Mouse (Mus musculus): ENCODE results near the gene D17H6S53E.
A peak's percentile ranks its signal among the peaks of the same experiment; 100 is the strongest.

D17H6S53E gene

GRCm38 (mm10) chr17:35132174-35132560 lies 6.0 kb downstream of the D17H6S53E start:
- no peak for DNase-seq (ENCODE audit: low read depth, low spot score)

DNA sequence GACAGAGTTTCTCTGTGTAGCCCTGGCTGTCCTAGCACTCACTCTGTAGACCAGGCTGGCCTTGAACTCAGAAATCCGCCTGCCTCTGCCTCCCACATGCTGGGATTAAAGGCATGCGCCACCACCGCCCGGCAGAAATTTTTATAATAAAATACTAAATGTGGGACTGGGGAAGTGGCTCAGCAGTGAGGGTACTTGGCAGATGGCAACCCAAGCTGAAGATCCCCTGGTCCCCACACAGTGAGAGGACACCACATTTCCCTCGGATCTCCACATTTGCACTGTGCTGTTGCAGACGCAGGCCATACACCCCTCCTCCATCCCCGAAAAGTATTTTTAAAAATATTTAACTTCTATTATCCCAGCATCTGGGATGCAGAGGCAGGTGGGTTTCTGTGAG lies 7.3 kb downstream of the D17H6S53E start:
- no peak for DNase-seq (ENCODE audit: low read depth, low spot score)

DNA sequence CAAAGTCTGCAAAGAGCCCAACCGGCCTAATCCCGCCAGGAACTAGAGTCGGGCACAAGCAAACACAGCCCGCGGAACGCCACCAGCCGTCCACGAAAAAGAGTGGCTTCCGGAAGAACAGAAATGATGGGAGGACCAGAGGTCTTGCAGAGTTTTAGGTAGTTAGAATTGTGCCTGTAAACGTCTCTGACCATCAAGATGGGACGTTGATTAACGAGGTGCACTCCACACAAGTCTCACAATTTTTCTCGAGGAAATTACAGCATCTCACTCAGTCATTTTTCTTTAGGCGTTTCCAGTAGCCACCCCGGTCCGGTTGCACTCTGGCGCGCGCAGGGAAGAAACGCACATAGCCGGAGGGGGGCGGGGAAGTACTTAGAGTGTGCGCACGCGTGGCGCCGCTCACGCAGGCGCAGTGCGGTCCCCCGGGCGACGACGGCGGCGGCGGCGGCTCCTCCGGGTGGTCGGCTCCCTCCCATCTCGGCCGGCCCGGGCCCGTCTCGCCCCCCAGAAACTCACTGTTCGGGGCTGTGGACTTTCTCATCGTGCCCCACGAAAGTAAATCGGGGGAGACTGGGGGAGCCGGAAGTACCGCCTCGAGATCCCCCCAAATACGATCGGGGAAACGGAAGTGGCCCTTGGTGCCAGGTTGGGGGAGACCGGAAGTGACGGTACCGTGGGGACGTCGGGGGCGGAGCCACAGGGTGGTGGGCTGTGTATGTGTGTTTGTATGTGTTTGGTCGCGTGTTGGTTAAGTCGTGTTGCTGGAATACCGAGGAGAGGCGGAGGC lies 8.8 kb downstream of the D17H6S53E start, which contains the start of gene Bag6:
TSS of gene Bag6 (plus strand) at position 378 of the 790 bp plus-strand sequence.
- DNase-seq (ENCODE audit: low read depth, low spot score) = peak; percentile 98

DNA sequence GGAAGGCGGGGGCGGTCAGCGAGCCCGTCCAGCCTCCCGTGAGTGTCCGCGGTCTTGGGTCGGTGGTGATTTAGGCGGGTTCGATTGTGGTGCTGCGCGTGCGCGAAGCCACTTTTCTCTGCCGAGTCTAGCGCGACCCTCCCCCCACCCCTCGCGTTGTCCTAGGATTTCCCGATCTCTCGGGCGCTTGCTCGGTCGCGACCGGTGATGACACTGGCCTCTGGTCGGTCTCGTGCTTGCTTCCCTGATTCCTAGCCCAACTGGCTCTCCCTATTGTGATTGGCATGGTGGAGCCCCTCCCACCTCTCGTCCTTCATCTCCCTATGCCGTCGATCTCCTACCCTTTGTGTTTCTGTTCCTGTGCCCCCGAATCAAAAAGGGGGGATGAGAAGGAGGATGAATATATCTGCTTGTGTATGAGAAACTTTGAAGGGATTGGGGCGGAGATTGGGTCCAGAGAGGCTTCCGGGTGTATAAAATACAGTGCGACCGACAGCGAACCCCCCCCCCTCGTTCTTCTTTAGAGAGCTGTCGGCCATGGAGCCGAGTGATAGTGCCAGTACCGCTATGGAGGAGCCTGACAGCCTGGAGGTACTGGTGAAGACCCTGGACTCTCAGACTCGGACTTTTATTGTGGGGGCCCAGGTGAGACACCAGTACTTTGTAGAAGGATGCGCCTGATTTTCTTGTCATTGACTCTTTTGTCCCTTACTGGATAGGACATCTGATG lies 9.6 kb downstream of the D17H6S53E start:
- DNase-seq (ENCODE audit: low read depth, low spot score) = no peak

GRCm38 (mm10) chr17:35139269-35139668 lies 13.1 kb downstream of the D17H6S53E start:
- no peak for DNase-seq (ENCODE audit: low read depth, low spot score)

- no peak for DNase-seq (ENCODE audit: low read depth, low spot score)
Observed at GRCm38 (mm10) chr17:35140490-35140996, 14.4 kb downstream of the D17H6S53E start.

DNA sequence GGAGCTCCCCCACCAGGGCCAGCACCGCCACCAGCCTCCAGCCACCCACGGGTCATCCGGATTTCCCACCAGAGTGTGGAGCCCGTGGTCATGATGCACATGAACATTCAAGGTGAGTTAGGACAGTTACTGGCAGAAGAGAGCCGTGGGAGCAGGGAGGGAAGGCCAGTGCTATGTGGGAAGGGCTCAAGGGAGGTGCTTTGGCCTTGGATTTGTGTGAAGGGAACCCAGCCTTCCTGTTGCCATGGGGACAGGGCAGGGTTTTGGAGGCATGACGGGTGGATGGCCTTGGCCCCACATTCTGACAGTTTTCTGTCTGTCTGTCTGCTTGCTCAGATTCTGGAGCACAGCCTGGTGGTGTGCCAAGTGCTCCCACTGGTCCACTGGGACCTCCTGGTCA lies 15.8 kb downstream of the D17H6S53E start:
- no peak for DNase-seq (ENCODE audit: low read depth, low spot score)

DNA sequence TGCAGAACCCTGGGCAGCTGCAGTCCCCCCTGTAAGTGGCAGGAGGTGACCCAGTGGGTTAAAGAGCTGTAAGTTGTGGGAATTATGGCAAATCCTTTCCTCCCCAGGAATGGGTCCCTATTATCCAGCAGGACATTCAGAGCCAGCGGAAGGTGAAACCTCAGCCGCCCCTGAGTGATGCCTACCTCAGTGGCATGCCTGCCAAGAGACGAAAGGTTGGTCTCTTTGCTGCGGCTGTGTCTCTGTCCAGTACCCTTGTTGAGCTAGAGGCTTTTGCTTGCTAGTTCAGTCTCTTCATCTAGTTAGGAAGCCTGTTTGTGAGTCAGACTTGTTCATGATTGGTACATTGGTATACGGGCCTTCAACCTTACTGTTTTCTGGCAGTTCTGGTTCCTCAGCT lies 20.0 kb downstream of the D17H6S53E start:
- no peak for DNase-seq (ENCODE audit: low read depth, low spot score)

GRCm38 (mm10) chr17:35147348-35147747 lies 21.2 kb downstream of the D17H6S53E start:
- no peak for DNase-seq (ENCODE audit: low read depth, low spot score)

- DNase-seq (ENCODE audit: low read depth, low spot score) = no peak
Observed at GRCm38 (mm10) chr17:35147922-35148639, 21.9 kb downstream of the D17H6S53E start.

DNA sequence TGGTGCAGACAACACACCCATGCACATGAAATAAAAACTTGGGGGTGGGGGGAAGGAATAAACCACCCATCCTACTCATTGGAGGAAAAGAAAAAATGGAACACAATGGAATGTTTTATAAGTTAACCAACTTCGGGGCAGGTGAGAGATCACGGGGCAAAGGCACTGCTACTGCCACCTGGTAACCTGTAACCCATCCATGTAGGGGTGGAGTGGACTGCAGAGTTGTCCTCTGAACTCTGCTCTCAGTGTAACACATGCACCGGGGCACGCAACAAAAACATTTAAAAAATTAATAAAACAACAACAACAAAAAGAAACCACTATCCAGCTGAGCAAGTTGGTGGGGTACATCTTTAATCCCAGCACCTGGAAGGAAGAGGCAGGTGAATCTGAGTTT lies 25.9 kb downstream of the D17H6S53E start:
- DNase-seq (ENCODE audit: low read depth, low spot score) = no peak

- DNase-seq (ENCODE audit: low read depth, low spot score) = no peak
Observed at GRCm38 (mm10) chr17:35153077-35153476, 26.9 kb downstream of the D17H6S53E start.

DNA sequence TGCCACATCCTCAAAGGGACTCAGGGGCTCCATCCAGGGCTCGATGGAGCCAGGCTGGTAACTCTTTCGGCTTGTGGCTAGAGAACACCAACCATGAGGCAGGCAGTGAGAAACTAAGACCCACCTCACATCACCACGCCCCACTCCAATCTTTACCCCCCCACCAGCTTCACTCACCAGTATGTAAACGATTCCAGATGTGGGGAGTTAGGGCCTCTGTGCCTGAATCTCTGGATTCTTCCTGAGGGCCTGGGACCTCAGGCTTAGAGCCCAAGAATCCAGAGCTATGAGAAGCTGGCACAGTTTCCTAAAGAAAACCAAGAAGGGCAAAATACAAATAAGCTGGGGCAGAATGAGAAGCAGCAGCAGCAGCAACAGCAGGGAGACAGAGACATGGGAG lies 27.8 kb downstream of the D17H6S53E start:
- no peak for DNase-seq (ENCODE audit: low read depth, low spot score)

GRCm38 (mm10) chr17:35154616-35155015 lies 28.4 kb downstream of the D17H6S53E start:
- DNase-seq (ENCODE audit: low read depth, low spot score) = no peak

DNA sequence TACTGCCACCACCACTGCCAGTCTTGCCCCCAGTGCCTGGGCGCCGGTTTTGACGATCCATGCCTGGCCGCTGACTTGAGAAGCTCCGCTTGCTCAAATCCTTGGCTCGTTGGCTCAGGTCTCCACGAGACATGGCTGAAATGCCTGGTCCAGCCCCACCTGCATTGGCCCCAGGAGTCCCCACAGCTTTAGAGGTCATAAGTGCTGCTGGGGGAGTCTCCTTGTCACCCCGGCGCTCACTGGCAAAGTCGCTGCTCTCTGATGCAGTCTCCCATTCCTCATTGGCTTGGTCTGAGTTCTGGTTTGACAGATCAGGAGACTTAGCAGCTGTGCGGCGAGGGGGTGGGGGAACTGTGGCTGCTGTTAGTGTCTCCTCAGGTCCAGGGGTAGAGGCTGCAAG lies 29.3 kb downstream of the D17H6S53E start:
- DNase-seq (ENCODE audit: low read depth, low spot score) = no peak

GRCm38 (mm10) chr17:35156461-35157200 lies 30.5 kb downstream of the D17H6S53E start:
- no peak for DNase-seq (ENCODE audit: low read depth, low spot score)

DNA sequence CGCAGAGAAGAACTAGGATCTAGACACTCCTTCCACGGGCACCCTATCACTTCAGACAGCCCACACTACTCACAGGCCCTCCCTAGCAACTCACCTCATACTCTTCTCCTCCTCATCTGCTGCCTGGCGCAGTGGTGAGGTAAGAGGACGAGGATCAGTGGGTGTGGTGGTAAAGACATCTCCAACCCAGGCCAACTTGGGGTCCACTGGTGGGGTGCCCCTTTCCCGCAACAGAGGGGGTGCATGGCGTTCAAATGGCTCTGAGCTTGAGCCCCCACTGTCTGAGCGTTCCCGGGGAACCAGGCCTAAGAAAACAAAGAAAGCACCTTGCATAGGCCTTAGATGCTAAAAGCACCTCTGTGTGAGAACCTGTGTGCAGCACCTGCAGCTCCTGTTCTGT lies 31.1 kb downstream of the D17H6S53E start:
- DNase-seq (ENCODE audit: low read depth, low spot score) = no peak

DNA sequence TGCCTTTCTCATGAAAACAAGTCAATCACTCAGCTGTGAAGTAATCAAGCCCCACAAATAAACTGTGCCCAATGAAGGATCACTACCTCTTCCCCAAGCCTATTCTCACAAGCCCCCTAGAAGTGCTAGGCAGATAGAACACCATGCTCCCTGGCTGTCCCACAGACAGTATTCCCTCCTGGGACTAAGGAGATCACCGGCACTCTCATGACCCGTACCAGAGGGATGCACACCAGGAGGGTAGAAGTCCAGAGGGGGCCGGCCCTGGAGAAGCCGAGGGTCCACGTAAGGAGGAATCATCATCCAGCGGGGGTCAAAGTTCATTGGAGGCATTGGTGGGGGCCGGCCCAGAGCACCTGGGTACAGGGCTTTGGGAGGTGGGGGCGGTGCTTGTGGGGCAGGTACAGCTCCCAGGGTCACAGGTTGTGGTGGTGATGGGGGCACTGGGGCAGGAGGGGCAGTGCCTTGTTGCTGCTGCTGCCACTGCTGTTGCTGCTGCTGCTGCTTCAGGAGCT lies 31.5 kb downstream of the D17H6S53E start:
- DNase-seq (ENCODE audit: low read depth, low spot score) = no peak

DNA sequence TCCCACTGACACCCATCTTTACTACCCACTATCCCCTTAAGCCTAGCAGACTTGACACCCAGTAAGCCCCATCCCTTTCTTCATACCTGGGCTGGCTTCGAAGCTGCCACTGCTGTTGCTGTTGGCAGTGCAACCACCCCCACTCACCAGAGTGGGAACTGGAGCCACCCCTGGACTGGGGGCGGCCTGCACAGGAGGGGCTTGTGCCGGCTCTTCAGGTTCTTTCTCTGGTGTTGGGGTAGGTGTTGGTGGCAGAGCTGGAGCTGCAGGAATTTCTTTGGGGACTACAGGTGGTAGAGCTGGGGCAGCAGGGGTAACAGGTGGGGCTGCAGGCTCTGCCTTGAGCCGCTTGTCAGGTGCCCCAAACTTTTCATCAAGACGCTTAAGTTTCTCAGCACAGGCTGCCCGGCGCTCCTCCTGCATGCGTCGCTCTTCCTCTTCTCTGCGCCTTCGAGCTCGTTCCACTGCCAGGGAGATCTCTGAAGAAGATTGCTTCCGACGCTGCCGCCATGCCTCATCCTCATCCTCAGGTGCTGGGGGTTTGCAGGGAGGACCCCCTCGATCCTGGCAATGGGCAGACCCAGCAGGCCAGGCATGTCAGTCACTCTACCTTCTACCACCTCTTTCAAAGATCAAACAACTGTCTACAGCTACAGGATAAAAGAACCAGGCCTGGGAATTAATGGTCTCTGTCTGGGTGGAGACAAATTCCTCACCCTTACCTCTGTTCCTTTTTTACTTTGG lies 32.8 kb downstream of the D17H6S53E start:
- no peak for DNase-seq (ENCODE audit: low read depth, low spot score)

DNA sequence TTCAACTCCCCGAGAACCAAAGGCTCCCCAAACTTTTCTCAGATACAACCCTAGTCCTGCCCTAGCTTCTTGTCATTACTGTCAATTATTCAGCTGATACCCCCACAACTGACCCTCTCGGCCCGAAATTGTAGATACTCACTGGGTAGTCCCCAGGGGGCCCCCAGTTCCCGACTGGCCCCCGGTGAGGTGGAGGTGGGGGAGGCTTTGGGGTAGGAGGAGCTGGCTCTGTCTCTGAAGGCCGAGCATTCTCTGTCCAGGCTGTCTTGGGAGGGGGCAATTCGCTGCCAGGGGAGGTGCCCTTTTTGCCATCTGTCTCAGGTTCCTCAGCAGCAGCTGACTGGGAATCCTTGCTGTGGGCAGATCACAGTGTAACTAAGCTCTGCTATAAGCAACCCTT lies 33.5 kb downstream of the D17H6S53E start:
- DNase-seq (ENCODE audit: low read depth, low spot score) = no peak

DNA sequence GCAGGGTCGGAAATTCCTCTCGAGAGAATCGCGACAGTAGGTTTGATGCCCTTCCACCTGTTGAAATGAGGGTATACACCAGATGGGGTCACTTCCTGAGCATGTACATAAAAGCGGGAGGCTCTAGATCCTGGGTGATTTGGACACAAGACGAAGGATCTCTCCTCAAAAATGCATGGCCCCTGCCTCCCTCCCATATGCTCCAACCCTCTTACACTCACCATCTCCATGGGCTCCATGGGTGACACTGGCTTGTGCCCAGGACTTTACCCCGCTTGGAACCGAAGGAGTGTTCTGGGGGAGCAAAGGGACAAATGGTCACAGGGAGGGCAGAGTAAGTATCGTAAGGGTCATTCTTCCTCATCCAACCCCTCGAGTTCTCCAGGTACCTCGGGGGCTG lies 35.2 kb downstream of the D17H6S53E start:
- no peak for DNase-seq (ENCODE audit: low read depth, low spot score)
